Mouse (Mus musculus) testis, postnatal 10 days (tissue): Measurements from ENCODE around the gene Mllt6.
"Not testable (repeated sequence)": the region's sequence is repeated elsewhere in the genome, so short reads cannot be mapped to it uniquely, and the experiment has no call there.

Experiments used
- DNase-seq: peaks from one replicate; pipeline ENCODE4 v3.0.0; 2021; ENCODE audit warnings: low spot score

Gene Mllt6

DNA sequence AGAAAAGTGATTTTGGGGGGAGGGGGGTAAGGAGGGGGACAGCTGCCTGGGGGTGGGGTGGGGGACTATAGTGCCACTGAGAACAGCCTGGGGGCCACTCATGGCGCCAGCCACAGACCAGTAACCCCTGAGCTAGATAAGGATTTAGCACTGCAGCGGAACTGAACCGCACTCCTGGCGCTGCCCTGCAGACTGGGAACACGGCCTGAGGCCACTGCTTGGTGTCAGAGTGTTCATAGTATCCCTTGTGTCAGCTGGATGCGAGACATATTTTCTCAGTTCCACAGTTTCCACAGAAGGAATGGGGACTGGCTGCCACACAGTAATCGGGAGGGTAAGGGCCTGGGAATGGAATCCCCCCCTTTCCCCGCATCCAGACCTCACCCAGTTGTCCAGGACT lies 52.8 kb downstream of the Mllt6 start:
- no peak for DNase-seq

DNA sequence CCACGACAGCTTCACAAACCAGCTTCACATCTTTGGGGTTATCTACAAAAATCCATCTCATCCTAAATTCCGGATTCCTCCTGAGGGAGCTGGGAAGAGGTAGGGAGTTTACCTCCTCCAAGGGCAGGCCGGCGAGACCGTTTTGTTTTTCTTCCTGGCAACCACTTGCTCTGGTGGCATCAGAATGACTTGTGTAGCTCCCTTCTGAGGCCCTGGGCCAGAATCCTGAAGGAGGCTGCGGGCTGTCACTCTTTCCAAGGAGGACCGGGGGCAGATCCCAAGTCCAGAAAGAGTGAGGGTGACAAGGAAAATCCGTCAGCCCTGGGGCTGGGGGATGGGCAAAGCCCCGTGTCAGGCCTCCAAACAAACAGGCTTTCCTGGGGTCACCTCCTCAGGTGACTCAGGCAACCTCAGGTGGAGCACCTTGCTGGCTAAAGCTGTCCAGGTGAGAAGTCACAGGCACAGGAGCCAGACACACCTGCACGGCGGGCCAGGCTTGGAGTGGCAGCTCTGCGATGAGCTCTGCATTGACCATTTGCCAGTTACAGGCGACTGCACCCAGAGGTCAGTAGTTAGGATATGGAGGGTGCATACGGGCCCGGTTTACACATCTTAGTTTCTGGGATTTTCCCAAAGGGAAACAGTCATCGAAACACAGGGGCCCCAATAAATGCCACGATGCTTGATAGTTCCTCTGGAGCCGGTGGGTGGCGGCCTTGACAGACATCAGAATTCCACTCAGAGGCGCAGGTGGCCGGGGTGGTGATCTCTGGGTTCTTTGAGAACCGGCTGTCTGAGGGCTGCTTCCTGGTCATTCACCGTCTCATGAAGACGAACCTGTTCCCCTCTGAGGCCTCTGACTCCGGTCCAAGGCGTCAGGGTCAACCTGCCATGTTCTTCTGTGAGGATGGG lies 54.4 kb downstream of the Mllt6 start:
- no peak for DNase-seq

DNA sequence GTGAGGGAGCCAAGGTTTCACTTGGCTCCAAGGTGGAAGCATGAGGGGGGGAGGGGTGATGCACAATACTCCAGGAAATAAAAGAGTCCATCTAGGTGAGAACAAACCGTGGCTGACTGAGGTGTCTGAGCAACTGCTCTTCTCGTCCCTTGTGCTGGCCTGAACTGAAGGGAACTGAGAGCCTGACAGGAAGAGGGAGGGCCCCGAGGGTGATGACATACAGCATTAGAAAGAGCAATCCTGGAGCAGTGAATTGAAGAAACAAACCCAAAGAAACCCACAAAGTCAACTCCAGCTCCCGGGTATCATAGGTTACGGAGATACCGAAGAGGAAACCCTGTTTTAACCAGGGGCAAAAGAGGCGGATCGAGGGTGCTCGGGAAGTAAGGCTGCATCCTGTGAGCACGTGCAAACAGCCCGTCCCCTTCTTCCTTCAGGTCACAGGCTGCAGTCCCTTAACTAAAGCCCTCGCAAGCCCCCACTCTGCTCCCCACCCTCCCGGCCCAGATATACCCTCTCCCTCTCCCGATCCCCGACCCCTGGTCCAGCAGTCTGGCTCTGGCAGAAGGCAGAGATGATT lies 55.2 kb downstream of the Mllt6 start:
- DNase-seq = no peak

DNA sequence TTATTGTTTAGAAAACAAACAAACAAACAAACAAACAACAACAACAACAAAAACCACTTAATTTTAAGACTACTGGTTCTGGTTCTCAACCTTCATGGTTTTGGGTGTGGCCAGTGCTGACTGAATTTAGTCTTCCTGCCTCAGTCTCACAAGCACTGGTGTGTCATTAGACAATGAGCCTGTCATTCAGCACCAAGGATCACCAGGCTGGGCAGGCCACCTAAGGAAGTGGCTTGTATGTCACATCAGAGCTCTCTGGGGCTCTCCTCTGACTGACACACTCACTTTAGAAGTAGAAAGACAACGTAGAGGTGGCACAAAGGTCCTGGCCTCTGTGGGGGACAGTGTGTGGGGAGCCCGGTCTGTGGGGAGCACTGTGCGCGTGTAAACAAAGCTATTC lies 55.8 kb downstream of the Mllt6 start:
- DNase-seq = no peak

DNA sequence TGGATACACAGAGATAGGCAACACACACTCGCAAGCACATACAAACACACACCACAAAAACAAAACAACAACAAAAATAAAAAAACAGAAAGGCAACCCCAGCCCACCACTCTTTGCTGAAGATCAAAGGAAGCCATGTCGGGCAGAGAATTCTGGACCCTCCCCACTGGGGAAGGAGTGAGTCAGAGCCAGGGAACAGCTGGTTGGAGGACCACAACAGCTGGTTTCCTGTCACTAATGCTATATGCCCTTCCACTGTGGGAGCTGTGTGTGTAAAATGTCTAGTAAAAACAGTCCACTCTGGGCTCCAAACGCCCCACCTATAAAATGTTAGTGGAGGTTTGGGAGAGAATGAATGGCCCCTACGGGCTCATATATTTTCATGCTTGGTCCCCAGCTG lies 58.1 kb downstream of the Mllt6 start:
- DNase-seq = no peak

DNA sequence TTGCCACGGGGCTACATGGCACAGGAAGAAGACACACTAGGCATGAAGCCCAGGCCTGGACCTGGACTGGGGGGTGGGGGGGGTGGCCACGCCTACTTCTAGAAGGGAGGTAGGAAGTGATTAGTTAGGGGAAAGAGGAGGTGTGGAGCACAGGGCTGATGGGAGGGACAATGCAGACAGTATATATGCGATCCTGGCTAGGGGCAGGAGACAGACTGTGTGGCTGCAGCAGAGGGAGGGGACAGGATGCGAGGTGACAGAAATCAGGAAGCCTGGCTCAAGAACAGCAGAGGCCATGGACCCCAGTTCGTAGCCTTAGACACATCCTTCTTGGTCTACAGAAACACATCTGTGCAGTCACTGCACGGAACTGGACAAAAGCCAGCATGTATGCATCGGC lies 60.5 kb downstream of the Mllt6 start:
- DNase-seq = no peak

DNA sequence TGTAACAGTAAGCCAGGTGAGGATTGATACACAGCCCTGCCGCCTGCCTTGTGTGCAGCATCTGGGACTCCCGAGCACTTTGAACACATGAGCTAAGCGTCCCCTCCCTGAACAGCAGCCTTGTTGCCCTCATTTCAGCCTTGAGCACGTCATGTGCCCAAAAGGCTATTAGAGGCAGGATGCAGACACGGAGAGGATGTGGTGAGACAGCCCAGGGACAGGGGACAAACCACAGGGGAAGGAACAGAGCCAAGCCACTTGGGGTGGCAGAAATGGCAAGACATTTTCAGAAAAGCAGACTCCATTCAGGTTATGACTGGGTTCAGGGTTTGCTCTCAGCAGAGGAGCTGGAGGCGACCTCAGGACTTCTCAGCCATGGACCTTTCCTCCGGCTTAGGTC lies 65.1 kb downstream of the Mllt6 start:
- DNase-seq = no peak

DNA sequence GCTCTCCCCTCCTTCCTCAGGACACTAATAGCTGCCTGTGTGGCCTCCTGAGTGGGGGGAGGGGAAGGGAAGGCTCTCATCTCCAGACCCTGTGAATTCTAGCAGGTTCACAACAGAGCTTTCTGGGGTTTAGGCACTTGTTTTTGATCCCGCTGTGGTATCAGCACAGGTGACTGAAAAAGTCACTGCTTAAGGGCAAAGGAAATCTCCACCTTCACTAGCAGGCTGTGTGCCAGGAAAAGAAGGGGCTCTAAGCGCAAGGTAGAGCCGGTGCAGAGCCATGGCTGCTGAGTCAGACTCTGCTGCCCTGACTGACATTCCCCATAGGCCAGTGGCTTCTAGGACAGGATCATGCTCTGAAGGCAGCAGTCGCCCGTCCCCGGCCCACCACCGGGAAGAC lies 65.5 kb downstream of the Mllt6 start:
- DNase-seq = no peak

DNA sequence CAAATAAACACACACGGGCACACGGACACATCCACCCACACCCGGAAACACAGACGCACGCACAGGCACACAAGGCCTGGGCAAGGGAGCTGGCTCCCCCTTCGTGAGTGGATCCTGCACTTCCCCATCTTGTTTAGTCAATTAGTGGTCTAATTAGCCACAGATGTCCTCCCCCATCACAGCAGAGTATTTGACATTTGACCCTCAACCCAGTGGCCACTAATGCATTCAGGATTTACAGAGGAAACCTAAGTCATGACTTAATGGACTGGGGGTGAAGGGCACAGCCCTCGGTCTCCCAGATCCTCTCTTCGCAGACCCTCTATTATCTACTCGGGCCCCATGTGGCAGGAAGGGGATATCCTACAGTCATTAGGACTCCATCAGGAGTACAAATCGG lies 70.5 kb downstream of the Mllt6 start:
- DNase-seq = no peak

DNA sequence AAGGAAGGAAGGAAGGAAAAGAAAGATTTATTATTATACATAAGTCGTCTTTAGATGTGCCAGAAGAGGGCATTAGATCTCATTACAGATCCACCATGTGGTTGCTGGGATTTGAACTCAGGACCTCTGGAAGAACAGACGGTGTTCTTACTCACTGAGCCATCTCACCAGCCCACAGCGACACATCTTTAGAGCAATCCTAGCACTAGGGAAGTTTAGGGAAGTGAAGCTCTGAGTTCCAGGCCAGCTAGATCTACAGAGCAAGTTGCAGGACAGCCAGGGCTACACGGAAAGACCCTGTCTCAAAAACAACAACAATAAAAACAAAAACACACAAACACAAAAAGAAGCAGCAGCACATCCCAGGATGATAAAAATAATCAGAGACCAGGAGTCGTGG lies 71.6 kb downstream of the Mllt6 start:
- DNase-seq = not testable (repeated sequence)
